Mouse (Mus musculus) kidney, postnatal 25 days (tissue): ENCODE results near the gene Adora3.

Source experiments
- DNase-seq, 2 experiments: peaks; one replicate each; pipeline ENCODE4 v3.0.0; 2021; ENCODE audit warnings: mixed read lengths in 2 of 2

Adora3 gene

DNA sequence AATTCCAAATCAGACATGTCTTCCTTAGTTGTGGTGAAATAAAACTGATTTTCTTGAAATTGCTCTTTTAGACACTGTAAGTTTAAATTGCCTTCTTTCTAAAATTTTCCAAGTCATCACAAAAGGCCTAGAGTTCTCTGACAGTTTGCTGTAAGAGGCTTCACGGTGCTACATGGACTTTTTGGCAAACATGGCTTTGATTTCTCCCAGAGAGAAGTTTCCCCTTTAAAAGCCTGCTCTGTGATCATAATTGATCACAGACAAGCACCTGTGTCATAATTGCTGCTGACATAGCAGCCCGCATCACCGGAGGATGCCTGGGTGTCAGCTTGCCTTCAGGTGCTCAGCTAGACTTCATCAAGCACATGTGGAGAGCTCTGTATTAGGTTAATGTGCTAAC is at the start of gene Adora3, which contains the start of gene Tmigd3:
Gene Adora3, plus strand, starts transcription at position 301 of the 400 bp plus-strand sequence.
Gene Tmigd3, plus strand, starts transcription at position 346 of the 400 bp plus-strand sequence.
- no peak for DNase-seq

GRCm38 (mm10) chr3:105821504-105821903 is 49.2 kb upstream of the Adora3 start:
- DNase-seq = no peak

GRCm38 (mm10) chr3:105823609-105824008 is 47.0 kb upstream of the Adora3 start:
- DNase-seq = no peak

- no peak for DNase-seq
Measured at GRCm38 (mm10) chr3:105824103-105824502, 46.6 kb upstream of the Adora3 start.

DNA sequence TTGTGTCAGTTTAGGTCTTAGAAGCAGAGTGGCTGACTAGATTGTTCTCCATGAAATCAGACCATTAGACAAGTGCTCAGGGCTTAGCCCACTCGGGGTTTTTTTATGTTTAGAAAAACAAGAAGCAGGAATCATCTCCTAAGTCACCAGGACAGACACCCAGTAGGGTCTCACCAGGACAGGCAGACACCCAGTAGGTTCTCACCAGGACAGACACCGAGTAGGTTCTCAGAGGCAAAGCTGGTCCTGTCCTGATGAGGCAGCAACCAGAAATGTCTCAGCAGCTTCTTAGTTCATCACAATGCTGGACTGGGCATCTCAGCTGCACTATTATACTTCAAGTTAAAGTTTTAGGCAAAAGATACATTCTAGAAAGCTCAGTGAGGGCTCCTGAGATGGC is 46.0 kb upstream of the Adora3 start:
- no peak for DNase-seq

GRCm38 (mm10) chr3:105825501-105826161 is 45.0 kb upstream of the Adora3 start:
- DNase-seq = peak; percentile 55 to 68

DNA sequence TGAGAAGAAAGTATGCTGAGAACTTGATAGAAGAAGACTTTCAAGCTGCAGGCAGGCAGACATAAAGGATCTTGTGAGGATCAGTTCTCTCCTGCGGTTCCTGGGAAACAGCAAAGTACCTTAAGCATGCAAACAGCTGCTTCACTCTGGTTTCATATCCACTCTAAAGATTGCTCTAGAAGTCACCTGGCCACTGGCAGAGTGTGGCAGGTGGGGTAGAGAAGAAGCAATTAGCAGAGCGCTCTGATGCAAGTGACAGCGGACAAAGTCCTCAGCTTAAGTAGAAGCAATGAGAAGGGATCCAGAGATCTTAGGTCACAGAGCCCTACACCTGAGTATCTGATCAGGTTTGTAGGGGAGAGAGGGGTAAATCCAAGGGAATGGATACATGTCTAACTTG is 39.1 kb upstream of the Adora3 start:
- DNase-seq = no peak

GRCm38 (mm10) chr3:105835875-105836274 is 34.8 kb upstream of the Adora3 start:
- DNase-seq = no peak

DNA sequence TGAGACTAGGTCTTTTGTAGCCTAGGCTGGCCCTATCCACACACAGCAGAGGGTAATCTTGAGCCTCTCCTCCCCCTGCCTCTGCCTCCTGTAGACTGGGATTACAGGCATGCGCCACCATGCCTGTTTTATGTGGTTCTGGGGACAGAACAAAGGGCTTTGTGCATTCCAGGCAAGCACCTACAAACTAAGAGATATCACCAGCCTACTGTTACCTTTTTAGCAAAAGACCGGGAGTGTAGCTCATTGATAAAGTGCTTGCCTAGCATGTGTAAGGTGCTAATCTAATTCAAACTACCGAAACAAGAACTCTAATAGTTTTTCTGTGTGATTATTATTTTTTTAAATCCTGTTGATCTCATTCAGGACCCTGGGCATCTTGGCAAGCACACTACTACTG is 33.8 kb upstream of the Adora3 start:
- DNase-seq = no peak

DNA sequence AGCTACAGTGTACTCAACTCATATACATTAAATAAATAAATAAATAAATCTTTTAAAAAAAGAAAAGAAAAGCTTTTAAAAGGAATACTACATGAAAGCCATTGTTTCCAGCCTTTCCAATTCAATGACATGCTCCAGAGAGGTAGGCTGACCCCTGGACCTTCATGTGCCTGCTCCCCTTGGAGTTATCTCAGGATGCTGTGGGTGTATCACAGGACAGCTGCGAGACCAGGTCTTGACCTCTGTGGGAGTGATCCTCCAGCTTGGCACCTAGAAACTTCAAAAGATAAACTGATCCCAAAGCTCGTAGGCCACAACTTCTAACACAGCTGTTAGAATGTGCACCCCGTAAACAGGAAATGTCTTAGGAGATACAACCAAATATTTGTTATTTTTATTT is 32.0 kb upstream of the Adora3 start:
- DNase-seq = no peak

DNA sequence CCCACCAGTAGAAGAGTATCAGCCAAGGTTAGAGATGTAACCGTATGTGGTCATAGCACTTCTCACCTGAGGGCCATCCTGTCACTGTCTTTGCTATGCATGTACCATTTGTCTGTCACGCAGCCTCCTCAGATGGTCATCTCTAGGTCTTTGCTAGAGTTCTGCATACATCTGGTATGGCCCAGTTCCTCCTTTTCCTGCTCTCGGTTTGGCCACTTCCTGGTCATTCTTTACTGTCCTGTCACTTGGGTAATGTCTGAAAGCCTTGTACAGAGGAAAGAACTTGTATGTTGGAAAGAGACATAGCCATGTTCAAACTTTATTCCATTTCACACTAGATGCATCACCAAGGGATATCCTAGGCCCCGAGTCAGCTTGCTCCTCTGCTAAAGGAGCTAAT is 30.8 kb upstream of the Adora3 start:
- DNase-seq = no peak

- DNase-seq = no peak
Measured at GRCm38 (mm10) chr3:105846294-105847069, 24.2 kb upstream of the Adora3 start.

DNA sequence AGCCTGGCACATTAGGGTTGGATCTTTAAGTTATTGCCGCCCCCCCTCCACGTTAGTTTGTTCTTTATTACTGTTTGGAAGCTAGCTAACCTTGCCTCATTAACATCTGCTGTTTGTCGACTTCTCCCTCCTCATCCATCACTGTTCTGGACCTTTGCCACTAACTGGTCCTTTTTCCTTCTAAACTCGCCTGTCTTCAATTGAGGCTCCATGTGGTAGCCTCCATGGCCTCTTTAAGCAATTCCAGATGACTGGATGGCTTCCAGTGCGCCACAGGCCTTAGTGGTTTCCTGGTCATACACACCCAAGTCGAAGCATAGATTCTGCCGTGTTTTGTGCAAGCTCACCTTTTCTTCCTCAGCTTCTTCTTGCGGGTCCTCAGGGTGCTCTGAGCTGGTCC is 16.9 kb upstream of the Adora3 start:
- no peak for DNase-seq

GRCm38 (mm10) chr3:105854786-105855185 is 15.9 kb upstream of the Adora3 start:
- DNase-seq = no peak

DNA sequence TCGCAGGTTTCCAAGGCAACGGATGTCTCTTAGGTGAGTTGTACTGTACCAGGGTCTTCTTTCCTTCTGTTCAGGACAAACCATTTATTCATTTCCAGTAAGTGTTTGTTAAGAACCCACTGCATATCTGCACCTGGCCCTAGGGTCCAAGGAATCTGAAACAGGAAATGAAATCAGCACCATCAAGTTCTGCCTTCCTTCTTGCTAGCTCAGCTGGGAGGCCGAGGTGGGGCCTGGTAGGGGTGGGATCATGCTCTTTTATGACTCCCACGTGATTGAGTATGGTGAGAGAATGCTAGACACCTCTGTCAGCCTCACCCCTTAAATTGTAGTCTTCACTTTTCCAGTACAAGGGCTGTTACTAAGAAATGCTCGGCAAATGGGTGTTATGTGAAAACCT is 13.1 kb upstream of the Adora3 start:
- DNase-seq = no peak

GRCm38 (mm10) chr3:105861747-105862366 is 8.8 kb upstream of the Adora3 start:
- DNase-seq = no peak

DNA sequence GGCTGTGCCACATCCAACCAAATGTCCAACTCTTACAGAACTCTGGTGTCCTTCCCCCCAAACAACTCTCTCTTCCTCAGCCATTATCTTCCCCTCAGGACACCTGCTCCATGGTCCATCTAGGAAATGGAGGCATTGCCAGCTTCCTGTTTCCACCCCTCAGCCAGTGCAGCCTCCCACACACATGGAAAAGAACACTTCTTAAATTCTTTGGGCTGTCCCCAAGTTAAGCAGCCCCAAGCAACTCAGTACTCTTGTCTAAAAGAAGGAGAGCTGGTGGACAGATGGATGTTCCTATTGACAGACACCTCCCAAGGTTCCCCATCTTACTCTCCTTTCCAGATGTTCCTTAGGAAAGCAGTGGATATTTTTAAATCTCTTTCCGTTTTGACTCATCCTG is 6.5 kb upstream of the Adora3 start:
- no peak for DNase-seq

DNA sequence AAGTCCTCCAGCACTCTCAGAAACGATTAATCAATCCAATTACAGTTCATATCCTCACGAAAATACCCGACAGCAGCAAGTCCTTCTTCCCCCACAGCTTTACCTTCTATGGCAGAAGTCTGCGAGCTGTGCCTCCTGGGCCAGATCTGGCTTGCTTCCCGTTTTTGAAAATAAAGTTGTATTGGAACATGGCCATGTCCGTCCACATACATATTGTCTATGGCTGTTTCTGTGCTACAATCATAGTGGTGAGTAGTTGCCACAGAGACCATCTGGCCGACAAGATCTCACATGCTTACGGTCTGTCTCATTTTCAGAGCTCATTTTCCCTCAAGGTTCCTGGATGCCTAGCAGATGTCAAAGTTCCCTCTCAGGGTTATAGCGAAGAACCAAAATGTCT is 5.5 kb upstream of the Adora3 start:
- DNase-seq = no peak

- DNase-seq = peak; percentile 84 to 85
Measured at GRCm38 (mm10) chr3:105868135-105868534, 2.5 kb upstream of the Adora3 start.

DNA sequence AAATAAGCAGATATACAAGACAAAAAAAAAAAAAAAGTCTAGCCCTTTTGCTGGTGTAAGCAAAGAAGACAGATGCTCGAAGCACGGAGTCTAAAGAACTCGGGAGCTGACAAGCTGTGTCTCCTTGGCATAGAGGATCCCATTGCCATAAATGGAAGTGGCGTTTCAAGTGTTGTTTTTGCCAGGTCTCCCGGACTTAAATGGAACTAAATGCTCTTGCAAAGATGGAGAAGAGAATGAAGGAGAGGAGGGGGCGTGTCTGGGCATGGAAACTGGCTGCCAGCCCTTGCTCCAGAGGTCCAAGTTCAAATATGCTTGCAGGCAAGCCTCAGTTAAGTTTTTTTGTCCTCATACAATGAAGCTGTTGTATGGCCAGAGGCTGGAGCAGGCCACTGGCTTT is 1.4 kb downstream of the Adora3 start:
- DNase-seq = peak; percentile 42 to 68

DNA sequence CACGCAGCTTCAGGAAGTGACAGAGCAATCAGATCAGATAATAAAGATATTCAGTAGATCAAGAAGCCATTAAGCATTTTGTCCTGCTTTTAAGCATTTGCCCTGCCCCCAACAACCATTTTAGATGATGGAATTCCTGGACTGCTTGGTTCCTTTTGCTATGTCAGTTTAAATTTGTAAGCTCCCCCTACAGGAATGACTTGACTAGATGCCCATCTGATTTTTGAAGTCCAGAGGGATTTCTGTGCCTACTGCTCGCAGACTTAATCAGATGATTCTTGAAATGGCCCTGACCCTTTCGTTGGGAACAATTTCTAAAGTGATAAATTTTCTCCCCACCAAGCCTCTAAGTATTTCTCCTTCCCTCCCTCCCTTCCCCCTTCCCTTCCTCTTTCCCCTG is 1.9 kb downstream of the Adora3 start:
- DNase-seq = no peak

- DNase-seq = no peak
Measured at GRCm38 (mm10) chr3:105873451-105874445, 3.1 kb downstream of the Adora3 start.

DNA sequence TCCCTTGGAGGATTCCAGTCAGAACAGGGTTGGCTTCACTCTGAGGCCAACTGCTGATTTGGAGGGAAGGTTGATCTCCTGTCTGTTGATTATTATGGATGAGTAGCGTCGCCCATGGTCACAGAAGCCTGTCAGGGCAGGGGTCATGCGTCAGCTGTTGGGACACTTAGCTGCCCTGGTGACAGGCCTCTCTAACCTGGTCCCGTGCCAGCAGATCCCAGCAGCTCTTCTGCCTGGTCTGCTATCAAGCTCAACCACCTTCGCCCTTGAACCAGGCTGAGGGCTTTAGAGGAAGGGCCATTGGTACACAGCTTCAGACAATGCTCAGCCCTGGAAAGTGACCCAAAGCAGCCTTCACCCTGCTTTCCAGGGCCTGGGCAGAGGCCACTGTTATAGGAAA is 5.4 kb downstream of the Adora3 start:
- peak; percentile 63 to 72 for DNase-seq
